15 mouse cellular contexts compared by ENCODE assay signal in genomic region chr15:84408576-84408975, GRCm38 (mm10). TPM values are rescaled to one million over a fixed set of nuclear protein-coding genes. Genes with fewer than 3 reads are reported as not detected.
DNase-seq lines count a peak whose midpoint lies in the region; ATAC-seq lines count a peak whose summit lies in the region.
"Had no signal": no experiment of that assay in that cellular context is flagged by ENCODE, and none has a peak within 500 bp of the region (broad histone marks: within the 10 kb centered on the region; RNA-seq: fewer than 3 reads in every experiment).

No protein-coding gene starts in this region.

- peaks cover 15% of the 10 kb centered on the region for H3K4me1 ChIP-seq in hindbrain, embryonic 16.5 days (ENCODE audit: control insufficient read depth, insufficient read depth, low read depth, low read length)
- H3K4me1 ChIP-seq in midbrain, embryonic 11.5 days (ENCODE audit: control insufficient read depth, insufficient read depth, low read length), result peaks cover 24% of the 10 kb centered on the region

- peak; percentile 59; the same call in 1 of the 2 replicates for ATAC-seq in hindbrain, embryonic 16.5 days
- ATAC-seq in midbrain, embryonic 11.5 days (ENCODE audit: low FRiP score), result peak; percentile 7; the same call in 1 of the 2 replicates
- ATAC-seq in erythroid progenitor cell, adult 5-6 weeks (replicated peaks; ENCODE audit: low FRiP score, poor library complexity, severe bottlenecking), result no peak
- ATAC-seq: inflammation-experienced regulatory T-cells, adult 6 months; liver, postnatal 0 days had no signal

- peak; percentile 48 to 61 for DNase-seq in frontal cortex, postnatal 10 days (ENCODE audit: low spot score in 2 of 2)
- DNase-seq in frontal cortex, adult 2 months (ENCODE audit: extremely low spot score in 1 of 2, low spot score in 1 of 2), result no peak
- DNase-seq in brain, adult 2 months (ENCODE audit: low read depth, low spot score), result peak; percentile 52
- no peak for DNase-seq in midbrain, embryonic 11.5 days (ENCODE audit: low spot score, missing footprints)
- no peak for DNase-seq in gastrocnemius, adult 8-10 months (ENCODE audit: low spot score in 2 of 2)
- no peak for DNase-seq in adrenal gland, adult 8-10 months
- DNase-seq: adrenal gland, adult 2 months; cerebellum, postnatal 36 days; liver, postnatal 0 days; thymus, adult 2 months had no signal

- H3K9ac ChIP-seq in hindbrain, embryonic 16.5 days (ENCODE audit: low read depth, low read length), result no peak overlapping the region
- no peak overlapping the region for H3K9ac ChIP-seq in midbrain, embryonic 11.5 days (ENCODE audit: low read length)
- H3K9ac ChIP-seq: liver, postnatal 0 days had no signal

- no peak overlapping the region for H3K27ac ChIP-seq in hindbrain, embryonic 16.5 days (ENCODE audit: low read depth, low read length)
- no peak overlapping the region for H3K27ac ChIP-seq in midbrain, embryonic 11.5 days (ENCODE audit: low read depth, low read length)
- H3K27ac ChIP-seq: kidney, postnatal 0 days had no signal

- H3K4me2 ChIP-seq in hindbrain, embryonic 16.5 days (ENCODE audit: low read length), result no peak overlapping the region
- no peak overlapping the region for H3K4me2 ChIP-seq in midbrain, embryonic 11.5 days

- no peaks in the 10 kb centered on the region for H3K9me3 ChIP-seq in hindbrain, embryonic 16.5 days (ENCODE audit: control insufficient read depth, low read length)
- no peaks in the 10 kb centered on the region for H3K9me3 ChIP-seq in midbrain, embryonic 11.5 days (ENCODE audit: control insufficient read depth, low read length)

- 24% methylated on average over 3 of the region's 3 CpGs for WGBS in hindbrain, embryonic 16.5 days
- WGBS in midbrain, embryonic 11.5 days, result 32% methylated on average over 3 of the region's 3 CpGs

- peaks cover 5% of the 10 kb centered on the region; the same call in 1 of the 2 replicates for H3K36me3 ChIP-seq in hindbrain, embryonic 16.5 days (ENCODE audit: control insufficient read depth, insufficient read depth, low read length)
- no peaks in the 10 kb centered on the region for H3K36me3 ChIP-seq in midbrain, embryonic 11.5 days (ENCODE audit: control insufficient read depth, insufficient read depth, low read length)

- H3K4me3 ChIP-seq in hindbrain, embryonic 16.5 days (ENCODE audit: low read length), result no peak overlapping the region
- no peak overlapping the region for H3K4me3 ChIP-seq in midbrain, embryonic 11.5 days (ENCODE audit: low read depth, low read length)
- H3K4me3 ChIP-seq: myocyte had no signal

- H3K27me3 ChIP-seq in hindbrain, embryonic 16.5 days (replicated peaks; ENCODE audit: control insufficient read depth, insufficient read depth, low read length), result no peaks in the 10 kb centered on the region
- no peaks in the 10 kb centered on the region for H3K27me3 ChIP-seq in midbrain, embryonic 11.5 days (ENCODE audit: control insufficient read depth, insufficient read depth, low read length)

RNA-seq across cellular contexts. Expression of gene Shisal1, which starts 38.3 kb away (rescaled TPM):
- polyA plus RNA-seq in frontal cortex, adult 2 months (2012; rRNA removed), result 42.8 and 49.5 TPM in 2 replicates
- 8.6 and 12.3 TPM in 2 replicates for polyA plus RNA-seq in hindbrain, embryonic 16.5 days (2015; fragmentation: Nextera tagmentation; extraction: Ambion mirVana)
- 7.8 and 8.3 TPM in 2 replicates for polyA plus RNA-seq in midbrain, embryonic 11.5 days (2014; fragmentation: Nextera tagmentation; extraction: Ambion mirVana)
- not detected in 2 replicates for total RNA-seq in erythroid progenitor cell, adult 5-6 weeks (2015; ENCODE audit: low replicate concordance)
- not detected in 2 replicates for total RNA-seq in erythroid progenitor cell, adult 5-6 weeks (2017; ENCODE audit: low replicate concordance)
- 1 to 10 TPM in 2 of 4 experiments, under 1 TPM in 2; 0.31 to 1.1 (median 0.76) TPM for total RNA-seq in gastrocnemius, adult 8-10 months (2022)
- 1 to 10 TPM; 1.4 to 3.1 (median 2.2) TPM for total RNA-seq in adrenal gland, adult 8-10 months (2022)
- polyA plus RNA-seq: inflammation-experienced regulatory T-cells, adult 6 months had no signal

Comparison
In these comparisons a context has a peak if more than half of its experiments do, and no peak if none do; other contexts are left out.
1. DNase-seq: peak in frontal cortex, postnatal 10 days (2 of 2) and brain, adult 2 months (single experiment); none in frontal cortex, adult 2 months (0 of 2), midbrain, embryonic 11.5 days (single experiment), gastrocnemius, adult 8-10 months (0 of 2) and adrenal gland, adult 8-10 months (single experiment).